In the genomic region with DNA sequence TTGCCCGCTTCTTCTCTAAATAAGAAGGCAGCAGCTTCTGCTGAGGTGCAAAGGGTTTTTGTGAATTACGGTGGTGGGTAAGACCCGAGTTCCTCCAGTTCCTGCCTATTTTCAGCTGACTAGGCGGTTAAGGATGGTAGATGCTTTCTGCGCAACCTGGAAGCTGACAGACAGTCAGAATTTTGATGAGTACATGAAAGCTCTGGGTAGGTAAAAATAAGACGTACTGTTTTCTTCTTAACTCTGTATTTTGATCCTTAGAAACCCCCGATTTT, we compare ENCODE assay signal across 8 mouse cellular contexts. TPM values are rescaled to one million over a fixed set of nuclear protein-coding genes. Genes with fewer than 3 reads are reported as not detected.
DNase-seq lines count a peak whose midpoint lies in the region; ATAC-seq and TF ChIP-seq lines count a peak whose summit lies in the region.

A gene (plus strand): TSS at position 6 of the 275 bp plus-strand sequence.

- H3K9ac ChIP-seq in heart, embryonic 13.5 days = no peak within 1 kb of the TSS
- H3K9ac ChIP-seq in heart, adult 2 months (ENCODE audit: low read depth, low read length) = no peak within 1 kb of the TSS
- H3K9ac ChIP-seq in stomach, postnatal 0 days (ENCODE audit: low read length) = no peak within 1 kb of the TSS

- H3K36me3 ChIP-seq in heart, embryonic 13.5 days = no peaks in the 10 kb centered on the region
- no peaks in the 10 kb centered on the region for H3K36me3 ChIP-seq in heart, adult 2 months (ENCODE audit: control insufficient read depth, insufficient read depth, low read length)
- H3K36me3 ChIP-seq in testis, adult 2 months (ENCODE audit: control insufficient read depth, insufficient read depth, low read length) = no peaks in the 10 kb centered on the region
- no peaks in the 10 kb centered on the region for H3K36me3 ChIP-seq in stomach, postnatal 0 days (ENCODE audit: control insufficient read depth, insufficient read depth, low read length)

- H3K27me3 ChIP-seq in heart, embryonic 13.5 days (replicated peaks) = no peaks in the 10 kb centered on the region
- H3K27me3 ChIP-seq in heart, adult 2 months (ENCODE audit: control insufficient read depth, insufficient read depth, low read length) = no peaks in the 10 kb centered on the region
- no peaks in the 10 kb centered on the region for H3K27me3 ChIP-seq in testis, adult 2 months (ENCODE audit: control insufficient read depth, insufficient read depth, low read length)
- no peaks in the 10 kb centered on the region for H3K27me3 ChIP-seq in stomach, postnatal 0 days (ENCODE audit: control insufficient read depth, insufficient read depth, low read length)

- no peak within 1 kb of the TSS for H3K4me3 ChIP-seq in heart, embryonic 13.5 days
- no peak within 1 kb of the TSS for H3K4me3 ChIP-seq in heart, adult 2 months
- H3K4me3 ChIP-seq in testis, adult 2 months (ENCODE audit: control insufficient read depth, low read depth, low read length) = peak within 1 kb of the TSS; percentile 29
- H3K4me3 ChIP-seq in stomach, postnatal 0 days (ENCODE audit: low read depth, low read length) = no peak within 1 kb of the TSS

- no peak for ATAC-seq in heart, embryonic 13.5 days (ENCODE audit: extremely low read depth, insufficient number of reproducible peaks, low FRiP score, low TSS enrichment)
- no peak for ATAC-seq in stomach, postnatal 0 days (ENCODE audit: low FRiP score, low TSS enrichment)

- H3K27ac ChIP-seq in heart, embryonic 13.5 days (replicated peaks) = no peak within 1 kb of the TSS
- H3K27ac ChIP-seq in heart, adult 2 months = no peak within 1 kb of the TSS
- H3K27ac ChIP-seq in testis, adult 2 months (ENCODE audit: control insufficient read depth, insufficient read depth, low read depth, low read length) = no peak within 1 kb of the TSS
- no peak within 1 kb of the TSS for H3K27ac ChIP-seq in stomach, postnatal 0 days (replicated peaks)

- no peak for TF ChIP-seq EP300 in heart, adult 2 months (IDR thresholded peaks at IDR 0.05; ENCODE audit: insufficient read depth, low read depth, low read length)
- no peak for TF ChIP-seq EP300 in stomach, postnatal 0 days (optimal IDR thresholded peaks at IDR 0.05)

- H3K4me2 ChIP-seq in heart, embryonic 13.5 days = peak within 1 kb of the TSS; percentile 50
- H3K4me2 ChIP-seq in stomach, postnatal 0 days (replicated peaks; ENCODE audit: low read depth) = no peak within 1 kb of the TSS; the same call in 1 of the 2 replicates

- H3K79me2 ChIP-seq in heart, adult 2 months (replicated peaks; ENCODE audit: control insufficient read depth, insufficient read depth, low read length) = no peaks in the 10 kb centered on the region

- no peak for DNase-seq in heart, adult 2 months
- no peak for DNase-seq in testis, postnatal 14 days (ENCODE audit: low spot score)
- no peak for DNase-seq in left cerebral cortex, postnatal 14 days (ENCODE audit: low spot score in 2 of 2)
- DNase-seq in stomach, postnatal 0 days (ENCODE audit: low spot score) = no peak
- DNase-seq in right cerebral cortex, adult 2 months (ENCODE audit: low spot score in 2 of 2) = no peak
- DNase-seq in Muller cell, postnatal 12 days (ENCODE audit: inconsistent ontology term) = no peak

- no peak for TF ChIP-seq POLR2A in heart, adult 2 months (IDR thresholded peaks at IDR 0.05; ENCODE audit: insufficient read depth, low read depth, low read length)
- no peak for TF ChIP-seq POLR2A in testis, adult 2 months (IDR thresholded peaks at IDR 0.05; ENCODE audit: control insufficient read depth, low read depth, low read length)

- WGBS in heart, embryonic 13.5 days = 30% methylated on average over 7 of the region's 7 CpGs
- WGBS in heart, adult 2 months = 37% methylated on average over 7 of the region's 7 CpGs
- WGBS in stomach, postnatal 0 days = 34% methylated on average over 7 of the region's 7 CpGs

- intact Hi-C loops in heart, adult 2 months (cut with DNase I) = no loop called here
- intact Hi-C loops in left cerebral cortex, postnatal 14 days (cut with DNase I) = no loop called here

- H3K9me3 ChIP-seq in heart, embryonic 13.5 days = no peaks in the 10 kb centered on the region
- no peaks in the 10 kb centered on the region for H3K9me3 ChIP-seq in stomach, postnatal 0 days (ENCODE audit: control insufficient read depth, low read length)

- H3K4me1 ChIP-seq in heart, embryonic 13.5 days = peaks cover 7% of the 10 kb centered on the region
- H3K4me1 ChIP-seq in heart, adult 2 months (ENCODE audit: control insufficient read depth, insufficient read depth, low read length) = no peaks in the 10 kb centered on the region
- no peaks in the 10 kb centered on the region for H3K4me1 ChIP-seq in testis, adult 2 months (ENCODE audit: control insufficient read depth, insufficient read depth, low read length)
- H3K4me1 ChIP-seq in stomach, postnatal 0 days (replicated peaks; ENCODE audit: control insufficient read depth, insufficient read depth) = no peaks in the 10 kb centered on the region

- no peak for TF ChIP-seq CTCF in heart, adult 2 months (IDR thresholded peaks at IDR 0.05)
- TF ChIP-seq CTCF in testis, adult 2 months (IDR thresholded peaks at IDR 0.05; ENCODE audit: control insufficient read depth, insufficient read depth, insufficient replicate concordance, low read depth, low read length) = no peak
- no peak for TF ChIP-seq CTCF in stomach, postnatal 0 days (IDR thresholded peaks at IDR 0.05; ENCODE audit: low read depth)

RNA-seq across cellular contexts. Expression of the gene that starts here (rescaled TPM):
- 4.2 and 4.4 TPM in 2 replicates for polyA plus RNA-seq in heart, embryonic 13.5 days (2015; fragmentation: Nextera tagmentation; extraction: Ambion mirVana)
- total RNA-seq in heart, adult 2 months (2021) = under 1 TPM; 0.59 to 0.73 TPM
- 0.74 and 1.4 TPM in 2 replicates for polyA plus RNA-seq in heart, adult 2 months (2012; rRNA removed)
- polyA plus RNA-seq in testis, adult 2 months (2012; rRNA removed) = not detected in 2 replicates
- total RNA-seq in left cerebral cortex, postnatal 14 days (2021) = 100 to 1,000 TPM; 162 to 165 TPM
- polyA plus RNA-seq in stomach, postnatal 0 days (2015; fragmentation: Nextera tagmentation; extraction: Ambion mirVana) = 31.2 and 36.9 TPM in 2 replicates

Comparison
In these comparisons a context has a peak if more than half of its experiments do, and no peak if none do; other contexts are left out.
1. RNA of the gene that starts here (total RNA-seq): 162 to 165 TPM in left cerebral cortex, postnatal 14 days; 0.59 to 0.73 TPM in heart, adult 2 months; every median in the first group is over 10 times any median in the second.